Mouse (Mus musculus) myocyte (in vitro differentiated cells): Measurements from ENCODE around the gene Cry2. TPM values are rescaled to one million over a fixed set of nuclear protein-coding genes. Genes with fewer than 3 reads are reported as not detected.

Experiments
- H3K27me3 ChIP-seq: one replicate; pipeline ENCODE4 v1.6.1; 2011; ENCODE audit not compliant: control insufficient read depth, insufficient read depth, insufficient read length
- H3K36me3 ChIP-seq: one replicate; pipeline ENCODE4 v1.6.1; 2011; ENCODE audit not compliant: control insufficient read depth, insufficient read depth
- H3K4me2 ChIP-seq: one replicate; pipeline ENCODE4 v1.6.1; 2011; ENCODE audit warnings: low read depth, control low read depth
- H3K4me3 ChIP-seq: one replicate; pipeline ENCODE4 v1.5.1; 2011; ENCODE audit warnings: mild to moderate bottlenecking, control low read depth, moderate library complexity
- H3K79me2 ChIP-seq: one replicate; pipeline ENCODE4 v1.6.1; 2011; ENCODE audit not compliant: control insufficient read depth, insufficient read depth
- H3ac ChIP-seq: one replicate; pipeline ENCODE4 v1.6.1; 2011; ENCODE audit not compliant: control insufficient read depth, insufficient read length
- CEBPB ChIP-seq: IDR thresholded peaks from 2 replicates; pipeline ENCODE4 v1.6.1; 2011; ENCODE audit warnings: mild to moderate bottlenecking, moderate library complexity; ENCODE audit not compliant: poor library complexity, insufficient read depth, severe bottlenecking
- E2F4 ChIP-seq: IDR thresholded peaks from one replicate; pipeline ENCODE4 v1.6.1; 2011; ENCODE audit warnings: mild to moderate bottlenecking, control low read depth, moderate library complexity; ENCODE audit not compliant: insufficient read depth
- MAX ChIP-seq: IDR thresholded peaks from one replicate; pipeline ENCODE4 v1.6.1; 2011; ENCODE audit warnings: low read depth, mild to moderate bottlenecking, control low read depth
- MYOD1 ChIP-seq, 3 experiments: IDR thresholded peaks; one replicate each; pipeline ENCODE4 v1.6.1; 2011; ENCODE audit warnings: control low read depth in 2 of 3, low read depth in 2 of 3, mild to moderate bottlenecking in 2 of 3, moderate library complexity in 1 of 3; ENCODE audit not compliant: insufficient read length in 2 of 3, control insufficient read depth in 1 of 3
- MYOG ChIP-seq, 3 experiments: IDR thresholded peaks; one replicate each; pipeline ENCODE4 v1.6.1; 2011; ENCODE audit warnings: control low read depth in 2 of 3, low read depth in 2 of 3, mild to moderate bottlenecking in 2 of 3; ENCODE audit not compliant: insufficient read length in 2 of 3, control insufficient read depth in 1 of 3, insufficient read depth in 1 of 3
- POLR2A ChIP-seq: IDR thresholded peaks from one replicate; pipeline ENCODE4 v1.6.1; 2011; ENCODE audit warnings: low read depth, mild to moderate bottlenecking, control low read depth, moderate library complexity; ENCODE audit not compliant: insufficient read length
- POLR2AphosphoS2 ChIP-seq: IDR thresholded peaks from one replicate; pipeline ENCODE4 v1.6.1; 2011; ENCODE audit warnings: low read depth, control low read depth; ENCODE audit not compliant: insufficient read length
- REST ChIP-seq: IDR thresholded peaks from one replicate; pipeline ENCODE4 v1.6.1; 2011; ENCODE audit warnings: mild to moderate bottlenecking, control low read depth, moderate library complexity; ENCODE audit not compliant: insufficient read depth, insufficient read length
- SRF ChIP-seq: IDR thresholded peaks from one replicate; pipeline ENCODE4 v1.6.1; 2011; ENCODE audit warnings: low read depth; ENCODE audit not compliant: control insufficient read depth, insufficient read length
- TCF12 ChIP-seq: IDR thresholded peaks from one replicate; pipeline ENCODE4 v1.6.1; 2011; ENCODE audit warnings: mild to moderate bottlenecking, control low read depth; ENCODE audit not compliant: poor library complexity, insufficient read depth, severe bottlenecking
- TCF3 ChIP-seq: IDR thresholded peaks from one replicate; pipeline ENCODE4 v1.6.1; 2011; ENCODE audit warnings: low read depth, control low read depth; ENCODE audit not compliant: insufficient read length
- USF1 ChIP-seq: IDR thresholded peaks from one replicate; pipeline ENCODE4 v1.6.1; 2011; ENCODE audit warnings: low read depth, mild to moderate bottlenecking, control low read depth, moderate library complexity
- polyA plus RNA-seq: library from polyadenylated mRNA; unstranded; fragments of >200 nt; fragmentation: generic; extraction: Trizol; gene quantifications from one replicate; pipeline ENCODE4 v1.2.1, GENCODE M21; 2012; ENCODE audit warnings: missing spikeins

Gene Cry2
- polyA plus RNA-seq, 1 experiment, result 9.3 TPM

GRCm38 (mm10) chr2:92442419-92443001, 8.7 kb upstream of the Cry2 start:
- Histone ChIP-seq H3K4me2 (peak overlapping the region; percentile 38), H3K4me3 (no peak overlapping the region)

GRCm38 (mm10) chr2:92440432-92440831, 6.6 kb upstream of the Cry2 start:
- Histone ChIP-seq H3ac (no peak overlapping the region), H3K36me3 (no peaks in the 10 kb centered on the region), H3K79me2 (no peaks in the 10 kb centered on the region), H3K27me3 (peaks cover 16% of the 10 kb centered on the region), H3K4me3 (no peak overlapping the region), H3K4me2 (no peak overlapping the region)
- TF ChIP-seq CEBPB (no peak), TCF12 (no peak), MYOG (IDR thresholded peaks at IDR 0.05; ENCODE audit: control insufficient read depth in 1 of 3, insufficient read depth in 1 of 3, insufficient read length in 2 of 3, low read depth in 2 of 3) (no peak), USF1 (no peak), MYOD1 (IDR thresholded peaks at IDR 0.05; ENCODE audit: control insufficient read depth in 1 of 3, insufficient read length in 2 of 3, low read depth in 2 of 3) (no peak), POLR2A (no peak), SRF (no peak)

More at GRCm38 (mm10) chr2:92442419-92443001, 8.7 kb upstream of the Cry2 start:
- Histone ChIP-seq H3K27me3 (peaks cover 16% of the 10 kb centered on the region), H3K79me2 (no peaks in the 10 kb centered on the region), H3K36me3 (no peaks in the 10 kb centered on the region), H3ac (no peak overlapping the region)
- no peak for TF ChIP-seq MAX
- TF ChIP-seq REST, result no peak
- TF ChIP-seq SRF, result no peak
- TF ChIP-seq POLR2AphosphoS2, result no peak
- no peak for TF ChIP-seq E2F4
- no peak for TF ChIP-seq MYOD1 (IDR thresholded peaks at IDR 0.05; ENCODE audit: control insufficient read depth in 1 of 3, insufficient read length in 2 of 3, low read depth in 2 of 3)
- no peak for TF ChIP-seq POLR2A
- no peak for TF ChIP-seq TCF3
- TF ChIP-seq MYOG (IDR thresholded peaks at IDR 0.05; ENCODE audit: control insufficient read depth in 1 of 3, insufficient read depth in 1 of 3, insufficient read length in 2 of 3, low read depth in 2 of 3), result no peak
- TF ChIP-seq TCF12, result no peak
- TF ChIP-seq CEBPB, result no peak
- TF ChIP-seq USF1, result no peak

- Histone ChIP-seq H3K4me2 (no peak overlapping the region), H3K27me3 (peaks cover 16% of the 10 kb centered on the region), H3K4me3 (no peak overlapping the region), H3ac (no peak overlapping the region), H3K36me3 (no peaks in the 10 kb centered on the region), H3K79me2 (no peaks in the 10 kb centered on the region)
- TF ChIP-seq TCF3, result no peak
- no peak for TF ChIP-seq POLR2AphosphoS2
- no peak for TF ChIP-seq MAX
- no peak for TF ChIP-seq SRF
- no peak for TF ChIP-seq TCF12
- TF ChIP-seq POLR2A, result no peak
These were observed 4.7 kb upstream of the Cry2 start for GRCm38 (mm10) chr2:92438567-92438966.

- H3K27me3 ChIP-seq, result peaks cover 16% of the 10 kb centered on the region
- peak overlapping the region; percentile 47 for H3K4me2 ChIP-seq
- no peak overlapping the region for H3K4me3 ChIP-seq
- no peak for TF ChIP-seq CEBPB
- TF ChIP-seq E2F4, result no peak
- no peak for TF ChIP-seq USF1
- TF ChIP-seq MAX, result no peak
- no peak for TF ChIP-seq SRF
- TF ChIP-seq TCF12, result no peak
- TF ChIP-seq TCF3, result no peak
- TF ChIP-seq POLR2A, result no peak
- no peak for TF ChIP-seq MYOD1 (IDR thresholded peaks at IDR 0.05; ENCODE audit: control insufficient read depth in 1 of 3, insufficient read length in 2 of 3, low read depth in 2 of 3)
- TF ChIP-seq REST, result no peak
- no peak for TF ChIP-seq POLR2AphosphoS2
- TF ChIP-seq MYOG (IDR thresholded peaks at IDR 0.05; ENCODE audit: control insufficient read depth in 1 of 3, insufficient read depth in 1 of 3, insufficient read length in 2 of 3, low read depth in 2 of 3), result no peak
- no peaks in the 10 kb centered on the region for H3K79me2 ChIP-seq
- no peak overlapping the region for H3ac ChIP-seq
- H3K36me3 ChIP-seq, result no peaks in the 10 kb centered on the region
These were observed 4.0 kb upstream of the Cry2 start for GRCm38 (mm10) chr2:92437875-92438274.

GRCm38 (mm10) chr2:92437366-92437765, 3.5 kb upstream of the Cry2 start:
- no peaks in the 10 kb centered on the region for H3K79me2 ChIP-seq
- no peaks in the 10 kb centered on the region for H3K36me3 ChIP-seq
- no peak overlapping the region for H3K4me3 ChIP-seq
- H3ac ChIP-seq, result no peak overlapping the region
- H3K27me3 ChIP-seq, result peaks cover 16% of the 10 kb centered on the region
- TF ChIP-seq REST, result no peak
- no peak for TF ChIP-seq USF1
- no peak for TF ChIP-seq TCF3
- no peak for TF ChIP-seq CEBPB
- H3K4me2 ChIP-seq, result no peak overlapping the region
